Mouse (Mus musculus) liver, embryonic 13.5 days (tissue): ENCODE results near the gene Cnksr3. TPM values are rescaled to one million over a fixed set of nuclear protein-coding genes. Genes with fewer than 3 reads are reported as not detected.

Experiments used
- ATAC-seq: fragments of 200-750 bp; cut with Nextera tagmentation; 2 replicates; pipeline ENCODE4 v1.8.0; 2017; ENCODE audit warnings: low read depth, mild to moderate bottlenecking, moderate number of reproducible peaks, moderate library complexity
- DNase-seq: peaks from one replicate; pipeline ENCODE4 v3.0.0; 2022
- H3K27ac ChIP-seq: fragments of 300-500 bp; sonication (generic); 2 replicates; pipeline ENCODE4 v1.5.1; 2015; ENCODE audit warnings: moderate library complexity, mild to moderate bottlenecking, inconsistent platforms
- H3K27me3 ChIP-seq: fragments of 300-500 bp; sonication (generic); 2 replicates; pipeline ENCODE4 v1.6.1; 2015; ENCODE audit warnings: mild to moderate bottlenecking, inconsistent platforms
- H3K36me3 ChIP-seq: fragments of 300-500 bp; sonication (generic); 2 replicates; pipeline ENCODE4 v1.6.1; 2015; ENCODE audit warnings: mild to moderate bottlenecking, inconsistent platforms
- H3K4me1 ChIP-seq: fragments of 300-500 bp; sonication (generic); replicated peaks from 2 replicates; pipeline ENCODE4 v1.6.1; 2015; ENCODE audit warnings: inconsistent platforms
- H3K4me2 ChIP-seq: fragments of 300-500 bp; sonication (generic); 2 replicates; pipeline ENCODE4 v1.6.1; 2015; ENCODE audit warnings: inconsistent platforms, mild to moderate bottlenecking, moderate library complexity
- H3K4me3 ChIP-seq: fragments of 300-500 bp; sonication (generic); replicated peaks from 2 replicates; pipeline ENCODE4 v1.5.1; 2015; ENCODE audit warnings: mild to moderate bottlenecking, inconsistent platforms
- H3K9ac ChIP-seq: fragments of 300-500 bp; sonication (generic); 2 replicates; pipeline ENCODE4 v1.6.1; 2015; ENCODE audit warnings: mild to moderate bottlenecking, inconsistent platforms
- H3K9me3 ChIP-seq: fragments of 300-500 bp; sonication (generic); replicated peaks from 2 replicates; pipeline ENCODE4 v1.6.1; 2016; ENCODE audit warnings: inconsistent platforms
- whole genome bisulfite sequencing: fragments of 180-500 bp; shearing (Covaris S2); methylation state at CpG from one replicate; pipeline ENCODE4 v1.1.7; 2015; ENCODE audit not compliant: insufficient replicate concordance; 5-methylcytosine and 5-hydroxymethylcytosine counted together
- polyA plus RNA-seq: library from polyadenylated mRNA; unstranded; fragments of >200 nt; fragmentation: Nextera tagmentation; extraction: Ambion mirVana; gene quantifications from 2 replicates; pipeline ENCODE4 v1.2.1, GENCODE M21; 2015

Gene Cnksr3
- 3.1 and 3.8 TPM in 2 replicates for polyA plus RNA-seq

DNA sequence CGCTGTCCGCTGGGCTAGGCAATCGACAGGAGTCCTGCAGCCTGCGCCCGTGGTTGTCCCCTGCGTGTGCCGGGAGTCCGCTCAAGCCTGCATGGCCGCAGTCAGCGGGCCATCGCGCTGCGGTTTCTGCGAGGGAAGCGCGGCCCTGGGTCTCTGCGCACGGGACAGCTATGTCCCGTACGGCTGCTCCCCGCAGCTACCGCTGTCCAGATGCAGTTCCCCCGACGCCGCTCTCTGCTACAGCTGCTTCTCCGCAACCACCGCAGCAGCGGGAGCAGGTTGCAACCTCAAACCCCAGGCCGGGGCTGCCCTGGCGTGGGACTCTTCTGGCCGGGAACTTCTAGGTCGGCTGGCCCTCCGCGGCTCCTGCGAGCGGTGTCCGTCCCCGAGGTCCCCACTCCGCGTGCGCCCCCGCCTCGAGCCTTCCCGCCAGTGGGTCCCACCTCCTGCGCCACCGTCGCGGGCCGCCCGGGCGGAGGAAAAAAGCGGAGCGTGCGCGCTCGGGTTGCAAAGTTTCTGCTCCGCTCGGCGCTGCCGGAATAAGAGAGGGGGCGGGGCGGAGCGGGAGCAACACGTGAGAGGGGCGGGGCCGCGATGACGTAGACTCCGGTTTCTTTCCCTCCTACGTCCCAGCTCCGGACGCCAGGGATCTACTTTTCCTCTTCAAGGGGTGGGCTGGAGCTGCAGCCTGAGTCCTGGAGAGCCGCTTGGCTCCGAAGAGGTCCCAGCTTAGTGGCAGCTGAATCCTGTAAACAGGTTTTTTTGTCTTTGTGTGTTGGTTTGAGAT is at the start of gene Cnksr3:
Gene Cnksr3 (minus strand): TSS at position 542 of the 787 bp plus-strand sequence.
- ATAC-seq: peak; percentile 70
- WGBS: under 1% methylated on average over 74 of the region's 74 CpGs

DNA sequence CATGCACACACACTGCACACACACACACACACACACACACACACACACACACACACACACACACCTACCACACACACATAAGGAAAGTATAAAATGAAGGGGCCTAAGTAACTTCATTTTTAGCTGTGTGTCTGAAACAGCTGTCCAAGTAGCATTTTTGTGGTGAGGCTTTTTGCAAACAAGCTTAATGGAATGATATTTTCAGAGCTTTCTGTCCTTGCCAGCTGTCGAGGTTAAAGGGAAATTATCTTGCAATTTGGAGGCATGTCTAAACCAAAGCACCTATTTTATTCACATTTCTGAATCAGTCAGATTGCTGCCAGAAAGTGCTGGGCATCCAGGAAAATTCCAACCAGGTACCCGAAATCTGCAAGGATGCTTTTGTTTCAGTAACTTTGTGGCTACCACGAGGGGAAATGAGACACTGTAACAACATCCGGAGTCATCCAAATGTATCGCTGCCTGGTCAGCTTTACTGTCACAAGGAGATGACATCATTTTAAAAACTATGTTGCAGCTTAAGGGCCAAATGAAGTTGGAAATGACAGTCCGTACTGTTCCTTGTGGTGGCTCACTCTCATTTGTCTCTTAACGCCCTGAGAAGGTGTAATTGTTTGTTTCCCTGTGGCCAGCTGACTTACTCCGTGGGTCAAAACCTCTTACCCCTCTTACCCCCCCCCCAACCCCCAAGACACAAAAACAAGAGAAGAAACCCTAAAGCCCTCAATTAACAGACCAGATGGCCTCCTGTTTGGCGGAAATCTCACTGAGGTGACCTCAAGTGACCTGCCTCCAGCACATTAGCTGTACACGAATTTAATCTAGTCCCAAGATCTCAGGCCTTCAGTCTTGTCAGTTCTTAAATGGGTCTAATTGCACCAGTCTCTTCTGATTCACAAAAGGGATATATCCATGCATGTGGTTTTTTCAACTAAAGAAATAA is 48.4 kb upstream of the Cnksr3 start:
- Histone ChIP-seq H3K4me1 (0 out of 2 replicates have a peak, but pooled peaks cover 3% of the 10 kb centered on the region), H3K27me3 (no peaks in the 10 kb centered on the region), H3K36me3 (no peaks in the 10 kb centered on the region), H3K9ac (no peak overlapping the region), H3K9me3 (no peaks in the 10 kb centered on the region), H3K4me2 (no peak overlapping the region), H3K4me3 (no peak overlapping the region), H3K27ac (no peak overlapping the region)
- ATAC-seq (no peak), DNase-seq (no peak)
- WGBS: 49% methylated on average over 10 of the region's 10 CpGs

More for the DNA sequence above, at the start of gene Cnksr3:
- Histone ChIP-seq H3K4me2 (peak within 1 kb of the TSS; percentile 96), H3K9ac (peak within 1 kb of the TSS; percentile 82), H3K36me3 (no peaks in the 10 kb centered on the region), H3K27me3 (no peaks in the 10 kb centered on the region), H3K9me3 (no peaks in the 10 kb centered on the region), H3K27ac (peak within 1 kb of the TSS; percentile 78), H3K4me1 (peaks cover 64% of the 10 kb centered on the region), H3K4me3 (peak within 1 kb of the TSS; percentile 77)
- peak; percentile 86 for DNase-seq

DNA sequence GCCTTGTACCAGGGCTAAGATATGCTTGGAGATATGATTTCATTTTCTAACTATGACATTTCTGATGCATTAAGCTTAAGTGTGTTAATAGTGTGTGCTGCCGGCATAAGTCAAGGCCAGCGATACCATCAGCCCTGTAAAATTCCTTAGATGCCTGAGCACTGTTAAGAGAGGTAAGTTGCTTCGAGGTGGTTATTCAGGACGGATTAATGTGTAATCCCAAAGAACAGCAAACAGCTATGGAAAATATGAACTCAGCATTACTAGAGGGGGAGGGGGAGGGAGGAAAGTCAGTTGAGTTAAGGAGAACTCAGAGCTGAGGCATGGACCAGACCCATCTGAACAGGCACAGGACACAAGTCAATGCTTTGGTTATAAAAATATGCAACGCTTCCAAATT is 46.6 kb upstream of the Cnksr3 start:
- no peak overlapping the region for H3K4me2 ChIP-seq
- H3K9ac ChIP-seq: no peak overlapping the region
- H3K36me3 ChIP-seq: no peaks in the 10 kb centered on the region
- no peaks in the 10 kb centered on the region for H3K9me3 ChIP-seq
- no peak overlapping the region for H3K4me3 ChIP-seq
- H3K4me1 ChIP-seq: no peaks in the 10 kb centered on the region
- ATAC-seq (no peak), DNase-seq (no peak)
- WGBS: 66% methylated on average over 5 of the region's 5 CpGs
- no peak overlapping the region for H3K27ac ChIP-seq
- H3K27me3 ChIP-seq: no peaks in the 10 kb centered on the region

DNA sequence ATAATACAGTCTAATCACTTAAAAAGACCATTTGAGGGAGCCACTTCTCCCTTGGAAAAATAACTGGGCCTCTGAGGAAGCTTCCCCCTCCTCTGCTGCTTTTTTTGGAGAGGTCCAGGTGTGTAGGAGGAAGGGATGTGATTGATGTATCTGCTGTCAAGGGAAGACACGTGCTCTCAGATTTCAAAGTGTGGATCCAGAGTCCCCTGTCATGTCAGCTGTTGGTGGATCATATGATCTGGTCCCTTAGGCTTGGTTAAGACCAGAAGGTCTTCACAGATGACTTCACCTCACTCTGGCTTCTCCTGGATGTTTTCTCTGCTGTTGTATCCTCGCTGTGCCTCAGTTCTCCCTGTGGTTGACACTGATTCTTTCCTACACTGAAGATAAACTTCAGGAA is 38.4 kb upstream of the Cnksr3 start:
- WGBS: 56% methylated on average over 2 of the region's 2 CpGs
- H3K4me1 ChIP-seq: no peaks in the 10 kb centered on the region
- H3K9me3 ChIP-seq: no peaks in the 10 kb centered on the region
- H3K36me3 ChIP-seq: no peaks in the 10 kb centered on the region
- no peak overlapping the region for H3K9ac ChIP-seq
- no peaks in the 10 kb centered on the region for H3K27me3 ChIP-seq
- no peak overlapping the region for H3K4me3 ChIP-seq
- H3K4me2 ChIP-seq: no peak overlapping the region
- DNase-seq (no peak), ATAC-seq (no peak)
- H3K27ac ChIP-seq: no peak overlapping the region

DNA sequence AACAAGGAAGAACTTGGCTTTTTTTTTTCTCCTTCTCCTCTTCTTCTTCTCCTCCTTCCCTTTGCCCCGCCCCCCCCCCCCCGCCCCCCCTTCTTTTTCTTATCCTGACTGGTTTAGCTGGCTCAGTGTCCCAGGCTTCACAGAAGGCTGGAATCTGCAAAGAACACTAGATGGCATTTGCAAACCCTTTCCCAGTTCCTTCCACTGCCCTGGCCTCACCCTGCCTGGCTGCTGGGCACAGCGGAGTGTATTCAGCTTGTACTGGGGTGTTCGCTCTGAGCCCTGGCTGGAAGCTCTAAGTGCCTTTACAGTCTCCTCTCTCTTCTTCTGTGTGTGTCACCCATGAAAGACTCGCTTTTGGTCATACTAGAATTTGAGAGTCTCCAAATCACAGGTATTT is 22.6 kb upstream of the Cnksr3 start:
- WGBS: 35% methylated on average over 3 of the region's 5 CpGs
- no peak overlapping the region for H3K9ac ChIP-seq
- ATAC-seq: no peak

DNA sequence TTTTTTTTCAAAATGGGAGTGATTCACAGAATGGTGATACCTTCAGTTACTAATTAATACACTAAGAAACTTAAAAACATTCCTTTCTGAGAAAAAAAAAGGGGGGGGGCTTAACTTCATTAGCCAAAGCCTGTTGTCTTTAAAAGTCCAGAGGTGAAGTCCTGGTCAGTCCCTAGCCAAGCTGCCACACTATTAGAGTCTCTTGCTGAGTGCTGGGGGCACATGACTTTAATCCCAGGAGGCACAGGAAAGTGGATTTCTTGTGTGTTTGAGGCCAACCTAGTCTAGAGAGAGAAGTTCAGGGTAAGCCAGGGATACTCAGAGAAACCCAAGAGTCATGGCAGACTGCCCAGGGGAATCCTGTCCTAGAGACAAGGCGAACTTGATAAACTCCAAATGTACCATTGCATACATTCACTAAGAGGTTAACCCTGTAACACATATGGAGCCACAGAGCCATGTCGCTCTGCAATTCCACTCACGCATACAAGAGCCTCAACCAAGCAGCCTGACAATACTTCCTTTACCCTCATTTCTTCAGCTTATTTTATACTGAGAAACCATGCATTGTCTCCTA is 5.6 kb upstream of the Cnksr3 start:
- ATAC-seq (no peak), DNase-seq (no peak)
- no peaks in the 10 kb centered on the region for H3K27me3 ChIP-seq
- 58% methylated on average over 3 of the region's 3 CpGs for WGBS
- H3K4me1 ChIP-seq: peaks cover 14% of the 10 kb centered on the region
- no peaks in the 10 kb centered on the region for H3K9me3 ChIP-seq
- no peaks in the 10 kb centered on the region for H3K36me3 ChIP-seq
- H3K4me3 ChIP-seq: no peak overlapping the region
- H3K4me2 ChIP-seq: no peak overlapping the region
- no peak overlapping the region for H3K27ac ChIP-seq
- H3K9ac ChIP-seq: no peak overlapping the region

More for the DNA sequence above, 22.6 kb upstream of the Cnksr3 start:
- Histone ChIP-seq H3K36me3 (no peaks in the 10 kb centered on the region), H3K4me3 (no peak overlapping the region), H3K9me3 (no peaks in the 10 kb centered on the region), H3K4me1 (no peaks in the 10 kb centered on the region), H3K4me2 (no peak overlapping the region), H3K27me3 (no peaks in the 10 kb centered on the region), H3K27ac (no peak overlapping the region)
- no peak for DNase-seq

DNA sequence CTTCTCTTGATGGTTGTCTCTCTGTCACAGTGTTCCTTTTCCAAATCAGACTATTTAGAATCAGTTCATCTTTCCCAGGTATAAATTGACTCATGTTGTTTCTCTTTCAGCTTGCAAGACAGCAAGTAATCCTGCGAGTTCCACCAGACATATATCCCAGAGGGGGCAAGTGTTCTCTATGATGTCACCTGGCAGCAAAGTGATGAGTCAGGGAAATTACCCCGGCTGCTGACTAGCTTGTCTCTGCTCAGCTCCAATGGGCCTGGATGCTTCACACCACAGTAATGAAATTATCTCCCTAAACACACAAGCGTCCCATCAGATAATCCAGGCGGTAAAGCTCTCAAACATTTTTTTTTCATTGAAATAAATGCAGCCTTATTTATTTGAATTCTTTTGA is 2.7 kb upstream of the Cnksr3 start:
- no peak overlapping the region for H3K27ac ChIP-seq
- H3K4me2 ChIP-seq: no peak overlapping the region
- 45% methylated on average over 4 of the region's 4 CpGs for WGBS
- peaks cover 36% of the 10 kb centered on the region for H3K4me1 ChIP-seq
- H3K4me3 ChIP-seq: no peak overlapping the region
- no peak overlapping the region for H3K9ac ChIP-seq
- no peak for ATAC-seq
- DNase-seq: no peak
- no peaks in the 10 kb centered on the region for H3K36me3 ChIP-seq
- no peaks in the 10 kb centered on the region for H3K27me3 ChIP-seq
- no peaks in the 10 kb centered on the region for H3K9me3 ChIP-seq

DNA sequence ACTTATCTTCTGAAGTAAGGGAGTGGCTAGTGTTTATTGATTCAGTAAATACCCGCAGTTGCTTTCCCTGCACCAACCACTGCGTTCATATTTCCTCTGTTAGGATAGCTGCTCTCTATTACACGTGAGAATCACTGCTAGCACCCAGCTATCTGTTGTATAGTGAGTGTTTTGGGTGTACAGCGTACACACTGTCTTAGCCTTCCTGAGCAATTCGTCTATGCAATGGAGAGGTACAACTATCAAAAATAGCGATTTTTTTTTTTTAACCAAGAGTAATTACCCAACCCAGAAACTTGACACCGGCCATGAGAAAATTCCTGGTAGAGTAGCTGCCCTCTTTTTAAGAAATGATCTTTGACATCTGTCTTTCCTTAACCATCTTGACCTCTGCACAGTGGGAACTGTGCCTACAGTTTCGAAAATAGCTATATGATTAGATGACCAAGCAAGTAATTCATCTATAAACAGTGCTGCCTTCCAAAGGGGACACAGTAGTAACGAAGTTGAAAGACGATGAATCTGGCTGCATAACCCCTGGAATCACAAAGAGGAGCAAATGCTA is 1.1 kb upstream of the Cnksr3 start:
- ATAC-seq (no peak), DNase-seq (no peak)
- Histone ChIP-seq H3K9ac (no peak overlapping the region), H3K27ac (no peak overlapping the region), H3K9me3 (no peaks in the 10 kb centered on the region), H3K36me3 (no peaks in the 10 kb centered on the region), H3K4me3 (peak overlapping the region; percentile 77), H3K27me3 (no peaks in the 10 kb centered on the region), H3K4me1 (peaks cover 51% of the 10 kb centered on the region), H3K4me2 (peak overlapping the region; percentile 96)
- 48% methylated on average over 10 of the region's 10 CpGs for WGBS

DNA sequence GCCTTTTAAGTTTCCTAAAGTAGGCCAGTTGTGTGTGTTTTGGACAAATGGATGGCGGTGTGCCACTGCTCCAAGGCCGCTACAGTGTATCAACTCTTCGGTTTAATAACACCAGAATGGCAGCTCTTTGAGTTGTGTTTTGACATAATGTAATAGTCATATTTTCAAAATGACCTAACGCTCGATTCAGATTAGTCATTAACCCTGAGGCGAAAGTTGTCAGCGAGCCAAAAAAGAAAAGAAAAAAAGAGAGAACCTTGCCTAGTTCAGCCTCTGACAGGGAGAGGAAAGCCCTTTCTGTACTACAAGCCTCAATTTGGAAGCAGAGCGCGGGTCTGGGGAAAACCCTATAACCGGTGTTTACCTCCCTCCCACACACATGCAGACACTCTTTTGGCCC is 500 bp upstream of the Cnksr3 start:
- no peak for ATAC-seq
- no peaks in the 10 kb centered on the region for H3K27me3 ChIP-seq
- DNase-seq: no peak
- H3K4me2 ChIP-seq: peak overlapping the region; percentile 96
- H3K9me3 ChIP-seq: no peaks in the 10 kb centered on the region
- no peaks in the 10 kb centered on the region for H3K36me3 ChIP-seq
- peak overlapping the region; percentile 63 for H3K9ac ChIP-seq
- peaks cover 58% of the 10 kb centered on the region for H3K4me1 ChIP-seq
- peak overlapping the region; percentile 77 for H3K4me3 ChIP-seq
- peak overlapping the region; percentile 60; the same call in 1 of the 2 replicates for H3K27ac ChIP-seq
- 16% methylated on average over 10 of the region's 10 CpGs for WGBS

DNA sequence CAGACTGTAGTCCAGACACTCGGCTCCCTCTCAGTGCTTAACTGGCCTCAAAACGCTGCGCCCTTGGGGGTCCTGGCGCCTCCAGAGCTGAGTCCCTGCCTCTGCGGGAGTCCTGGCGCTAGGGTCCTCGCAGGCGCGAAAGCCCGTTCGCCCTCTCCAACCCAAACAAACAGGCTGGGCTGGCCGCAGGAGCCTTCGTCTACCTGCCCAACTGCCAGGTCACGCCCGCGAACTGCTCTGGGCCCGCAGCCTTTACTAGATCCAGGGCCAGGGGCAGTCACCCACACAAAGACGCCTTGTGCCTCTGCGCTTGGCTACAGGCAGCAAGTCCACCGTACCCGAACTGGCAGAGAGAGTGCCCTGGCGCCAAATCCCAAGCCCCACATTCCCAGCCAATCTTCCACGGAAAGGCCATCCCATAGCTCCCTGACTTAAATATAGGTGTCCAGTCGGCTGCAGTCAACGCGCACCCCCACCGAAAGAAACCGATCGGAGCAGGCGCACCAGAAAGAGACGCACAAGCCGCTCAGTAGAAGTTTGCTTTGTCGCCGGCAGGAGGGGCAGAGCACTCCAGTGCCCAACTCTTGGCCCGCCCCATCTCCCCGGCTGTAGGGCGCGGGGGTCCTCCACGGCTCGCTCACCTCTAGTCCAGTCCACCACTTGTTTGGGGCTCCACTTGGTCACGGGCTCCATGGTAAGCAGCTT is 894 bp downstream of the Cnksr3 start:
- Histone ChIP-seq H3K4me3 (peak overlapping the region; percentile 77), H3K36me3 (no peaks in the 10 kb centered on the region), H3K4me2 (peak overlapping the region; percentile 96), H3K27ac (peak overlapping the region; percentile 78), H3K9ac (peak overlapping the region; percentile 82), H3K9me3 (no peaks in the 10 kb centered on the region), H3K4me1 (peaks cover 64% of the 10 kb centered on the region), H3K27me3 (no peaks in the 10 kb centered on the region)
- peak; percentile 78 for ATAC-seq
- peak; percentile 66 for DNase-seq
- WGBS: under 1% methylated on average over 41 of the region's 41 CpGs
